Mouse (Mus musculus): Measurements from ENCODE around the gene Psmb7.

The Psmb7 gene

GRCm38 (mm10) chr2:38643625-38644427 is at the start of gene Psmb7:
TSS of gene Psmb7 (minus strand) at chr2:38644087.
- DNase-seq (ENCODE audit: inconsistent ontology term): peak; percentile 92

- no peak for DNase-seq (ENCODE audit: inconsistent ontology term)
Observed at GRCm38 (mm10) chr2:38691542-38691941, 47.7 kb upstream of the Psmb7 start.

DNA sequence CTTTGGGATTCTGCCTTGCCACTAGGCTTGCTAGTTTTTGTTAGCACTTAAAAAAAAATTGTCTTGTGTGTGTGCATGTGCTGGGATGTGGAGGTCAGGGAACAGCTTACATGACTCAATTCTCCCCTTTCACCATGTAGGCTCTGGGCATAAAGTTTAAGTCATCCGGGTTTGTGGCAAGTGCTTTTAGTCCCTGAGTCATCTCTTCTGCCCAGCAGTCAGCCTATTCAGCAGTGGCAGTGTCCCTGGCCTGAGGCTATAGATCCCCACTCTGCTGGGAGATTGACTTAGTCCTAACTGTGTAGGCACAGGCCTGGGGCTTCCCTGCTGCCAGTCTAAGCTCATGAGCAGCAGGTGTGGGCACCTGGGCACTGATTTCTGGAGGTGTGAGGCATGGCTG is 46.0 kb upstream of the Psmb7 start:
- DNase-seq (ENCODE audit: inconsistent ontology term): peak; percentile 65

DNA sequence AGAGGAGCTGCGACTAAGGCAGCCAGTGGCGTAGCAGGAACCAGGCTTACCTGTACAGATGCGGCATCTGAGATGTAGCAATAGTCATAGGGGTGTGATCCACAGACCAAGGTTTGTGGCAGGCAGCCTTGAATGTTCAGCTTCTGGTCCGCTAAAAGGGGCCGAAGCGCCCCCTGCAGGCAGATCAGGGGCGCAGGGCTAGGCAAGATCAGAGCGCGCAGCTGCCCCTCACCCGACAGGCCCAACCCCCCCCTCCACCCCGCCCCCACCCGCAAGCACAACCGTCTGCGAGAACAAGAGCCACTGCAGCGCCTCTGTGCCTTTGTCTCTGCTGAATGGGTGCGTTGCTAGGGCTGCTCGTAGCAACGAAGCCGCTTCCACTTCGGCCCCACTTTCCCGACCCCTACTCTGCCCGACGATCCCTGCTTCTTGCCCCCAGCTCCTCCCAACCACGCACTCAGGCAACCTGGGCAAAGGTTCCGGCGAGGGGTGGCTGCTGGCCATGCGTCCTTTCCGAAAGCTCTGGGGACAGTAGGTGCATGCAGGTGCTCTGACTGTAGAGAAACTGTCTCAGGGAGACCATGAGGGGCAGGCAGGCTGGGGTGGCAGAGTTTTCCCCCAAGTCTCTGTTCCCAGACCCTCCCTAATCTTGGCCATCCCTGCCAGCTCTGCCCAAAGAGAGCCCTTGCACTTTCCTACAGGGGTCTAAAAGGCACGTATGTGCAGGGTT is 45.1 kb upstream of the Psmb7 start:
- peak; percentile 35 for DNase-seq (ENCODE audit: inconsistent ontology term)

GRCm38 (mm10) chr2:38685746-38686145 is 41.9 kb upstream of the Psmb7 start:
- no peak for DNase-seq (ENCODE audit: inconsistent ontology term)

GRCm38 (mm10) chr2:38683083-38683482 is 39.2 kb upstream of the Psmb7 start:
- no peak for DNase-seq (ENCODE audit: inconsistent ontology term)

- DNase-seq (ENCODE audit: inconsistent ontology term): peak; percentile 81
Observed at GRCm38 (mm10) chr2:38682209-38682608, 38.3 kb upstream of the Psmb7 start.

GRCm38 (mm10) chr2:38678947-38679346 is 35.1 kb upstream of the Psmb7 start:
- peak; percentile 33 for DNase-seq (ENCODE audit: inconsistent ontology term)

GRCm38 (mm10) chr2:38675366-38675969 is 31.6 kb upstream of the Psmb7 start:
- DNase-seq (ENCODE audit: inconsistent ontology term): peak; percentile 18

DNA sequence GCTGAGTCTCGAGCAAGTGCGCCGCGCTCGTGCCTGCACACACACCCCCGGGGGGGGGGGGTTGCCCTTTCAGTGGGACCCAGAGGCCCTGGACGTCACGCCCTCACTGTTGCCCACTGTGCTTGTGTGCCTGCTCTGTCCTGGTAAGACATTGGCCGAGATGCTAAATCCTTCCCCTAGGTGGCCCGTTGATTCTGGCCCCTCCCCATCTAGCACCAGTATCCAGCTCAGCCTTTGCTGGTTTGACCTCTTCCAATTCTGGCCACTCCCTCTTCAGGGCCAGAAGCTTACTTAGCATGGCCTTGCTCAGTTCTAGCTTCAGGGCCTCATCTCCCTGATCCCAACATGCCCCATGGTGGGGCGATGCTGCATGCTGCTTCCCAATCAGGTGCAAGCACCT is 28.6 kb upstream of the Psmb7 start:
- no peak for DNase-seq (ENCODE audit: inconsistent ontology term)

DNA sequence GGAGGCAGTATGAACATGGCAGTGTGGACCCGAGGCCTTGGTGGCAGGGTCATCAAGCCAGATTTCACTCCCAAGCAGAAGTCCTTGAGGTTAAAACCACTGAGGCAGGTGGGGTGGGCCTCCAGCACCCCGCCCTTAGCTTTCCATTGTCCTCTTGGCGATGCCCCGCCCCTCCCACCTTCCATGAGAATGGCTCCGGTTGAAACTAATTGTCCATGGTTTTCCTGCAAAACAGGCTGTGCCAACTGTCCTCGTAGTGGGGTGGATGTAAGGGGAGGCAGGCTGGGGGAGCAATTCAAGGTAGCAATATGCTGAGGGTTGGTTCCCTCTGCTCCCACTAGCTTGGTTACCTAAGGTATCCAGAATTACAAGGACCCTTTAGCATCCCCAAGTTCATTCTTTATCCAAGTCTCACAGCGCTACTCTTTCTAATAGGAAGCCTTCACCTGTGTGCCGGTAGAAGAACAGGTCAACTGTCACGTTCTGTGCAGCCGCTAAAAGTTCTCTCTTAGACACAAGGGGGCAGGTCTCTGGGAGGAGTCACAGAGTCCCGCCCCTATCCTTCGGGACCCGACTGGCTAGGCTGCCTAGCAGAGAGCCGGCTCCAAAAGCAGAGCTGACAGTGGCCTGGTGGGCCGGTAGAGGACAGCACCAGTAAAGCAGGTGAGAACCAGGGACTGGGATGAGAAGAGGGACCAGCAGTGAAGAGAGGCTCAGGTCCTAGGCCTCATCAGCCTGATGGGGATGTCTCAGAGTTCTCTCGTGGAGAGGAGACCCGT is 25.1 kb upstream of the Psmb7 start:
- DNase-seq (ENCODE audit: inconsistent ontology term): no peak

DNA sequence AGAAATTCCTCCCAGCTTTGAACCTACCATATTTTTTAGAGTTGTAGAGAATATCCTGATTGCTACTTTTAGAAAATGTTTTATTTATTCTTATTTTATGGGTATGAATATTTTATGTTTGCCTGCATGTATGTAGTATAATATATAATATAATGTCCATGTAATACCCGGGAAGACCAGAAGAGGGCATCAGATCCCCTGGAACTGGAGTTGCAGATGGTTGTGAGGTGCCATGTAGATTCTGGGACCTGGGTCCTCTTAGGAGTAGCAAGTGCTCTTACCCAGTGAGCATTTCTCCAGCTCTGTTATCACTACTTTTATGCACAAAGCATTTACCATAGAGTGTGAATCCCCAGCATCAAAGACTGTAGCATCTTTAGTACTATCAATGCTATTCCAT is 17.5 kb upstream of the Psmb7 start:
- DNase-seq (ENCODE audit: inconsistent ontology term): no peak

DNA sequence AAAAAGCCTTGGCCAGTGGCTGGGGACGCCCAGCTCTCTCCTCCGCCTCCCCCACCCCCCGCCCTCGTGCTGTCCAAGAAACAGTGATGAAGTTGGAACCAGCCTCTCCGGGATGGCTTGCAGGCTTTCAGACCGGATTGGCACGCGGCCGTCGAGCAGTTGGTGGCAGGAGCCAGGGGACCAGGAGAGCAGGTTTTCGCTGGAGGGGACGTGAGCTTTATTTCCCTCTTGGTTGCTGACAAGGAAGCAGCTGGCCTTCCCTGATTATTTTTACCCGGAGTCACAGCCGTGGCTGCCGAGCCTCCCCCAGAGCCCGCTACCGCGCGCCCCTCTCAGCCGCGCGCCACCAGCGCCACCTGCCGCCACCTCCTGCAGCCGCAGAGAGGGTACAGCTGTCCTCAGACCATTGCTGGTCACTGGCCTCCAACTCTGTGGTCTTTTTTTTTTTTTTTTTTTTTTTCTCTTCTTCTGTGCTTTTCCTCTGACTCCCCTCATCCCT is 14.5 kb upstream of the Psmb7 start:
- peak; percentile 84 for DNase-seq (ENCODE audit: inconsistent ontology term)

DNA sequence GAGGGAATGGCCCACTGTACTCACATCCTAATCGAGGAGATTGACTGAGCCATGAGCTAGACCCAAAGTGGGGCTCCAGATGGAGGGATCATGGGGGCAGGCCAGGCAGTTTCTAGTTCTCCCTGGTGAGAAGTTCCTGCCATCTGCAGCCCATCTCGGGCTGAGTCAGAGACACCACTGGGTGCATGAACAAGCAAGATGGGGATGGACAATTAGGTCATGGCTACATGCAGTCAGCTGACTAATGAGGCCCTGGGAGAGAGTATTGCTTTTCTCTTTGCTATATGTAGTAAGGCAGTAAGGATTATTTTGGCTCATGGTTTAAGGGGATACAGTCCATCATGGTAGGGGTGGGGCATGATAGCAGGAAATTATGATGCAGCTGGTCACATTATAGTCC is 9.8 kb upstream of the Psmb7 start:
- peak; percentile 32 for DNase-seq (ENCODE audit: inconsistent ontology term)

GRCm38 (mm10) chr2:38653293-38653619 is 9.4 kb upstream of the Psmb7 start:
- DNase-seq (ENCODE audit: inconsistent ontology term): no peak

GRCm38 (mm10) chr2:38652565-38653292 is 8.8 kb upstream of the Psmb7 start:
- peak; percentile 93 for DNase-seq (ENCODE audit: inconsistent ontology term)

- DNase-seq (ENCODE audit: inconsistent ontology term): no peak
Observed at GRCm38 (mm10) chr2:38652098-38652497, 8.2 kb upstream of the Psmb7 start.

DNA sequence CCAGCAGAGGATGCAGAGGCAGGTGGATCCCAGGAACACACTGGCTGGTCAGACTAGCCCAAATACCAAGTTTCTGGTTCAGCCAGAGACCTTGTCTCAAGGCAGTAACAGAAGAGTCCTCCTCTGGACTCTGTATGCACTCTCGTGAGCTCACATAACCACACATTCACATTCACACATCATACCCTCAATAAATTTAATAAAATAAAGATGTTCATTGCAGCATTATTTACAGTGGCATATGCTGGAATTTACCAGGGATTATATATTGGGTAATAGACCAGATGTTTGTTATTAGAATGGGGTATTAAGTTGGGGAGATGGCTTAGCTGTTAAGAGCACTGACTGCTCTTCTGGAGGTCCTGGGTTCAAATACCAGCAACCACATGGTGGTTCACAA is 6.5 kb upstream of the Psmb7 start:
- DNase-seq (ENCODE audit: inconsistent ontology term): no peak

DNA sequence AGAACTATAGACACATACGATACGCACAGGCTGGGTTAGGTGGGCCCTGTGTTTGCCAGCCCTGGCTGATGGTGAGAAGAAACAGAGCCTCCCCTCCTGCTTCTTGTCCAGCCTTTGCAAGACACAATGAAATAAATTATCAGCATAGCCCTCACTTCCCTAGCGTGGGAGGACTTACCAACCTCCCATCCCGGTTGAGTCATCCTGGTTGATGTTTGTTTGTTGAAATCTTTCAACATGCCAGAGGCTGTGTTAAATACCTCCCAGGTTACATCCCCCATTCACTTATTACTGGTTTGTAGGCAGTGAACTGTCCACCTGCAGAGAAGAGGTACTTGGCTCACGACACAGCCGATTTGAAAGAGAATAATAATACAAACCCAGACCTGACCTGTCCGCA is 3.8 kb upstream of the Psmb7 start:
- no peak for DNase-seq (ENCODE audit: inconsistent ontology term)

GRCm38 (mm10) chr2:38647201-38647606 is 3.3 kb upstream of the Psmb7 start:
- no peak for DNase-seq (ENCODE audit: inconsistent ontology term)

GRCm38 (mm10) chr2:38645936-38646335 is 2.0 kb upstream of the Psmb7 start:
- peak; percentile 66 for DNase-seq (ENCODE audit: inconsistent ontology term)

Data from Muller cell, postnatal 12 days (primary cell).